Mouse (Mus musculus): ENCODE results near the gene Cib1.

DNA sequence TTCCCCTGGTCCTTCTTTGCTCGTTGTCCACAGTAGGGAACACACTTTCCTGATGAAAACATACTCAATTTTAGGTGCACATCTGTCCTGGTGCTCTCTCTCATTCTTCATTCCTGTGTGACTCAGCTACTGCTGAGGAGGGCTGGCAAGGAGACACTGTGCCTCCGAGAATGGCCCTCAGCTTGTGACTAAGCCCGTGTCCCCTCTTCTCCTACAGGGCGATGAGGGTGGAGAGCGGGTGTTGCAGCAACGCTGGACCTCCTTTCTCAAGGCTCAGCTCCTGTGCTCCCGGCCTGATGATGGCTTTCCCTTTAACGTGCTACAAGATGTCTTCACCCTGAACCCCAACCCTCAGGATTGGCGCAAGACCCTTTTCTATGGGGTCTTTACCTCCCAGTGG is 13.9 kb downstream of the Cib1 start:
- TF ChIP-seq CTCF (IDR thresholded peaks at IDR 0.05; ENCODE audit: low read depth) (no peak), EP300 (IDR thresholded peaks at IDR 0.05; ENCODE audit: low read depth) (no peak)

All from liver, embryonic 14.5 days (tissue).